Mouse (Mus musculus): ENCODE measurements at regions not wholly inside any gene's neighbourhood (a gene's known extent, or its start where the extent isn't known, plus 50 kb on each side); places are given as distances from the start of the nearest gene placed in this dataset.

DNA sequence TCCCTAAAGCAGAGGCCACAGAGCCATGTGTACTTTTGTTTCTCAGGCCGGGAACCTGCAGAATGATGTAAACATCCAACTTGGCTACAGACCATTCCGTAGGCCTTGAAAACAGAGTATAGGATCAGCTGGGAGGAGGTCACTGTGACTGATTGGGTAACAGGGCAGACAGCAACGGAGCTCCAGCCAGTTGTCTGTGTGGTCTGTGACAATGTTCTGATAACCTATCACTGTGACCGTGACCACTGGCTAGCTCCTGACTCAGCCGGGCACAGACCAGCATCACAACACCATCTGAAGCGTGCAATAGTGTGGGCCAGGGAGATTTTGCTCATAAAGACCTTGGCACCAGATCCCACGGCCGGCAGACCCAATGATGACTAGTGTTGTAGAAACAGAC lies 164.3 kb downstream of the Mycn start:
- TF ChIP-seq POLR2A (IDR thresholded peaks at IDR 0.05; ENCODE audit: borderline replicate concordance, insufficient read depth, low read length) (no peak), CTCF (IDR thresholded peaks at IDR 0.05; ENCODE audit: borderline replicate concordance, insufficient read depth, low read depth, low read length) (no peak)

All from cerebellum, adult 2 months (tissue).